Mouse (Mus musculus): ENCODE measurements around the gene Prss36. TPM values are rescaled to one million over a fixed set of nuclear protein-coding genes. Genes with fewer than 3 reads are reported as not detected.

Gene Prss36
- total RNA-seq, 4 experiments from 2014 or later, result 6.2 to 9.2 (median 8.0) TPM

DNA sequence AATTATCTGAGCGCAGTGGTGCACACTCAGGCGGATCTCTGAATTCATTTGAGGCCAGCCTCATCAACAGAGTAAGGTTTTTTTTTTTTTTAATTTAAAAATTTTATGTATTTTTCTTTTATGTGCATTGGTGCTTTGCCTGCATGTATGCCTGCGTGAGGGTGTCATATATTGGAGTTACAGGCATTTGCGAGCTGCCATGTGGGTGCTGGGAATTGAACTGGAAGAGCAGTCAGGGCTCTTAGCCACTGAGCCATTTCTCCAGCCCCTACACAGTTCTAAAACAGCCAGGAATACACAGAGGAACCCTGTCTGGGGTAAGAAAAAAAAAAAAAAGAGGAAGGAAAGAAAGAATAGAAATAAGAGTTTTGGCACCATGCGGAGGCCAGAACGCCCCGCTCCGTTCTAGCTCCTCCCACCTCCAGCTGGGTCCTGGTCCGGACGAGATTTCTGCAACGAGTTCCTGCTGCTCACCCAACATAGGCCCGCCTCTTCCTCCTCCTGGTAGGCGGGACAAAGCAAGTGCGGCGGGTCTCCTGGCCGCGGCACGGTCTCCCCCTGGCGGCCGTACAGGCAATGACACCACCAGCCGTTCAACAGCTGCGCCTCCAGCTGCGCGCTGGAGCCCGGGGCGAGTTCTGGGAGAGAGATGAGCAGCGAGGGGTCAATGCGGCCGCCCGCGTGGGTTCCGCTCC is 11.3 kb downstream of the Prss36 start:
- peak; percentile 94 for DNase-seq (ENCODE audit: low spot score in 2 of 2)

DNA sequence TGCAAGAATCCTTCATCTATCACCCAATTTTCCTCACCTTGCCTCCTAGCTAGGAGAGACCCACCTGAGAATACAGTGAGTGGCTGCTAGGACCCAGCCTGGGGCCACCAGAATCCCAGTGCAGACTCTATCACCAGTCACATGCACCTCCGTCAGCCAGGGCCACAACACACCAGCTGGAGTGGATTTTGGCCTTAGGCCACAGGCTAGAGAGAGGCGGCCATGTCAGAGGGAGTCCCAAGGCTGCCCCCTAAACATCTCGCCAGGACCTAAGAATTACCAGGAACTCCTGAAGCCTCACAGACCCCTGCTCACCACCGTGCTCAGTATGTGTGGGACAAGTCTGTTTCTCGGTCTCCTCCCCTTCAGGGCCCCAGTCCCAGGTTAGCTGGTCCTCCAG is 12.4 kb downstream of the Prss36 start:
- DNase-seq (ENCODE audit: low spot score in 2 of 2), result no peak

DNA sequence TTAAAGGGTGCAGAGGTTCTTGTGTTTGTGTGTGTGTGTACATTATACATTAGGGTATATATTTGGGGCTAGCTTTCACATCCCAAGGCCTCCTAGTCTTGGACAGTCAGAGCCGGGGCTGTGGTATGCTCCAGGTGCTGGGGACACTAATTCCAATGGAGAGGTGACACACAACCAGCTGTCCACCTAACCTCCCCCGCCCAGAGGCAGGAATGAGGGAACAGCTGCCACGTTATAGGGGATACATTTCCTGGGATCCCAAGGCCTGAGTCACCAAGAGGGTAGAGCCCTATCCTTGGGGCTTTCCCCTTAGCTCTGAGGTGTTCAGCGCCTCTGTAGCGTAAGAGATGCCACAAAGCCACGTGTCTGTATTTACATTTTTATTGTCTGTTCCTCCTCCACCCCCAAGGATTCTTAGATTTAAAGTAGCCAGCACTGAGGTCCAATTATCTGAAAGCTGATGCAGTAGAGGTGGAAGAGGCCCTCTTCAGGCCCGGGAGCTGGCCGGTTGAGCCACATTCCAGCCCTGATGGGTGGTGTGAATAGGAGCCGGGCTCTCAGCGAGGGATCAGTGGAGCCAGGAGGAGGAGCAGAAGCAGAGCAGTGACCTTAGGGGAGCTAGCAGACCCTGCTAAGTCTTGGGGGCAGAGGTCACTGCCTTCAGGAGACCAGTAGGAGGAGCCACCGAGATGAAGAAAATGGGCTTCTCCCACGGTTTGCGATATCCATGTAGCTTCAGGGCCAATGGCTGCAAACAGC is 14.1 kb downstream of the Prss36 start:
- DNase-seq (ENCODE audit: low spot score in 2 of 2), result no peak

DNA sequence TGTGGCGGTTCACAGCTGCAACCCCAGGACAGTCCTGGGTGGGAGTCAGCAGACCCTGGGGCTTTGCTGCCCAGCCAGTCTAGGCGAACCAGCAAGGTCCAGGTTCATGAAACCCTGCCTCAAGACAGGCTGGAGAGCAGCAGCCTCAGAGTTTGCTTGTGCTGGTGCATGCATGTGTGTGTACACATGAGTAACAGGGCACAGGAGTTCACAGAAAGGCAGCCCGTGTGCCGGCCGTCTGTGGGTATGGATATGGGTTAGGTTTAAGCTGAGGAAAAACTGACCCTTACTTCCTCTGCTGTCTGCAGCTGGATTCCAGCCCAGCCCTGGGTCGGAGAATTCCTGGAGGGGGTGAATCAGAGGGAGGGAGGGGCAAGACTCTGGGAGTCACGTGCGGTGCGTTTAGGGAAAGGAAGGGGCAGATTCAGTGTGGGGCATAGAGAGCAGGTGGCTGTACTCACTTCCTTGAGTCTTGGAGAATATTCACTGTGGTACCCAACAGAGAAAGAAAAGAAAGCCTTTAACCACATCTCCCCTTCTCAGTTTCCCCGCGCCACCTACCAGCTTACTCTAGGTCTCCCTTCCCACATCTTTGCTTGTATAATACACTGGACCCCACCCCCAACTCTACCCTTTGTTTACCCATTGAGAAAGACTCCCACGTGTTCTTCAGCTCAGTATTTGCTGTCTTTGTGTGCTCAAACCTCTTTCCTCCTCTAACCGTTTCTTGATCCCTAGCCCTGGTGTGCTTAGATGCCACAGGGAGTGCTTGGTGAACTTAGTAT is 15.0 kb downstream of the Prss36 start:
- DNase-seq (ENCODE audit: low spot score in 2 of 2), result no peak

DNA sequence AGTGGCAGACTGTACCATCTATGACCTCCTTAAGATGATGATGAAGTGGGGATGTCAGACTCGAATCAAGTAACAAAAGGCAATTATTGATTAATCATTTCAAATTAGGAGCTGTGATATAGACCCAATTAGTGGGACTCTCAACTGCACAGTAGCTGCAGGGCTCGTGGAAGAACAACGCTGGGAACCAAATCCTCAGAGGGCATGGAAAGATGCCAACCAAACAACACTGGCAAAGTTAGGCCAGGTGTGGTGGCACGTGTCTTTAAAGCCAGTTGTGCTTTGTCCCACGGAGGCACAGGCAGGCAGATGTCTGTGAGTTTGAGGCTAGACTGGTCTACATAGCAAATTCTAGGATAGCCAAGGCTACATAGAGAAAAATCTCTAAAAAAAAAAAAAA is 15.9 kb downstream of the Prss36 start:
- DNase-seq (ENCODE audit: low spot score in 2 of 2), result no peak

DNA sequence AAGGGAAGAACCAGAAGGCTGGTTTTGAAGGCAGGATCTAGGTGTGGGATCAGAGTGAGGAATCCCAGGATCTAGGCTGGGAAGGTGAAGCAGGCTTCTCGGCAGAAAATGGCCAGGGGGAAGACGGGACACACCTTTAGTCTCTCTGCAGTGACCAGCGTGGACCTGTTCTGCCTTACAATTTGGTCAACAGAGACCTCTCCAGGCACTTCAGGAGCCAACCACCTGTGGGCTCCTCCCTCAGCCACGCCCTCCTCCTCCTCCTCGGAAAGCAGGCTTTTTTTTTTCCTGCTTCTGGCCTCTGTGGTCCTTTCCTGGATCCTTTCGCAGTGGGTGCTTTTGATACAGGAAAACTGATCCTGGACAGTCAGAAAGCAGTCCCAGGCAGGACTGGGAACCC is 16.6 kb downstream of the Prss36 start, which contains the start of gene Prss8:
TSS of gene Prss8 (minus strand) at position 182 of the 400 bp plus-strand sequence.
- DNase-seq (ENCODE audit: low spot score in 2 of 2), result no peak

DNA sequence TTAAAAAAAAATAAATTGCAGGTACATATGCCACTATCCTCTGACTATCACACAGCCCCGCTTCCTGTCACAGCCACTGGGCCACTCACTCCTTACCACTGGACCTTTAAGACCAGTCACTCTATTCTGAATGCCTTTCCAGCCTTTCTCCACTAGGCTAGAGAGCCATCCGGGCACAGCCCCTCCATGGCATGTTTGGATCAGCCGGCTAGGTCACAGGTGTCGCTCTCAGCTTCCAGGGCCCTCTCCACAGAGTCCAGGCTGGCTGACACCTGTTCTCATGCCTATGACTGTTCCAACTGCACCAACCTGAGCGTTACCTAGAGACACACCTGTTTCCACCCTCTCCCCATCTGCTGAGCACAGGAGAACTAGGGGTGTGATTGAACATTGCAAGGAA is 17.9 kb downstream of the Prss36 start:
- DNase-seq (ENCODE audit: low spot score in 2 of 2), result no peak

DNA sequence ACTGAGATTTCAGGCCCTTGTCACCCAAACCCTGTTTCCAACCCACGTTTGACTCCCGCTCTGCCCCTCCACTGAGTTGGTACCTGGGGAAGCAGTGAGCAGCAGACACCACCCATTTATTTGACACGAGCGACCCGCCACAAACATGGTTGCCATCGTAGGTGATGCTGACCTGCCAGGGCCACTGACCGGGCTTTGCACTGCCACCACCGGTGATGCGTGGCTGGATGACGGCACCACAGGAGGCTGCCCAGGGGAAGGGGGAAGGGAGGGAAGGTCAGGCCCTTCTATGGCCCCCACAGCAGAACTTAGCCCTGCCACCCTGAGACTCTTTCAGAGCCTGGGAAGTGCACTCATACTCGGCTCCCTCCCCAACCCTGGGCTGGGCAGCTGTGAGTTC is 18.8 kb downstream of the Prss36 start:
- DNase-seq (ENCODE audit: low spot score in 2 of 2), result no peak

DNA sequence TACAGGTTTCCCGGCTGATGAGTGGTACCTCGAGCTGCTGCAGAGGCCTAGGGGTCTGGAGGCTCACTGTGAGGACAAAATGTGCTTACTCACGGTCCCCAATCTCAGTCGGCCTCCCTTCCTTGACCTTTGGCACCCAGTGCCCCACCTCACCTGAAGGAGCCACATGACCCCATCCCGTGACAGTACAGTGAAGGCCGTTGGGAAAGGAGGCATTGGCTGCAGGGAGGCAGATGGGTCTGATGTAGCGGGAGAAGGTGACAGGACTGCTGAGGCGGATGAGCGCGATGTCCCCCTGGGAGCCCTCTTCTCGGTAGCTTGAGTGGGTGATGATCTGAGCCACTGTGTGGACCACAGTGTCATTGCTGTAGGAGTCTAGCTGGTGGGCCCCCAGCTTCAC is 19.7 kb downstream of the Prss36 start:
- DNase-seq (ENCODE audit: low spot score in 2 of 2), result no peak

DNA sequence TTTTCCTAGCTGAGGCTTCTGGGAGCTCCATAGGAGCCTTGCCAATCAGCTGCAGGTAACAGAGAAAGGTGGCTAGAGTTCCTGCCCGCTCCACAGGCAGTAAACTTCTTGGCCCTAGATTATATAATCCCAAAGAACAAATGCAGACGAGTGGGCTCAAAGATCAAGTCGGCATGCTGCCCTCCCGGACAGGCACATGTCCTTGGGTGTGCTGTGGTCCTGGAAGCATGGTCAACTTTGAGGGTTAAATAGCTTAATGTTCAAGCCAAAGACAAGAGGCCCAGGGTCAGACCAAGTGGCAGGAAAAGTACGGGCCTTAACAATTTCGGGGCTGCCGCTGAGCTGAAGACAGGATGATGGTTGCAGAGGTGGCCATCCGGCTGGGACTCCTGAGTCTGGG is 20.5 kb downstream of the Prss36 start:
- no peak for DNase-seq (ENCODE audit: low spot score in 2 of 2)

DNA sequence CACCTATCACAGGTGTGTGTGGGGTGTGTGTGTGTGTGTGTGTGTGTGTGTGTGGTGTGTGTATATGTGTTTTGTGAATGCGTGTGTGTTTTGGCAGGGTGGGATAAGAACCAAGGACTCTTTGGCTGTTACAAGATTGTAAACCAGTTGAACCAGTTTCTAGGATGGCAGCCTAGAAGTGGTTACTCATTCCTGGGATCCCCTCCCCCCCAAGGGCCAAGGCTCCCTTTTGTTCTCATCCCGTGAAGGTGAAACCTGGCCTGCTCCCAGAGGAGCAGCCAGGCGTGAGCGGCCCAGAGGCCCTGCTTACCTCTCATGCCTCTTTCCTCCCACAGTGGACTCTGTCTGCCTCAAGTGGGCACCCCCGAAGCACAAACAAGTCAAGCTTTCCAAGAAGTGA is 21.3 kb downstream of the Prss36 start:
- no peak for DNase-seq (ENCODE audit: low spot score in 2 of 2)

DNA sequence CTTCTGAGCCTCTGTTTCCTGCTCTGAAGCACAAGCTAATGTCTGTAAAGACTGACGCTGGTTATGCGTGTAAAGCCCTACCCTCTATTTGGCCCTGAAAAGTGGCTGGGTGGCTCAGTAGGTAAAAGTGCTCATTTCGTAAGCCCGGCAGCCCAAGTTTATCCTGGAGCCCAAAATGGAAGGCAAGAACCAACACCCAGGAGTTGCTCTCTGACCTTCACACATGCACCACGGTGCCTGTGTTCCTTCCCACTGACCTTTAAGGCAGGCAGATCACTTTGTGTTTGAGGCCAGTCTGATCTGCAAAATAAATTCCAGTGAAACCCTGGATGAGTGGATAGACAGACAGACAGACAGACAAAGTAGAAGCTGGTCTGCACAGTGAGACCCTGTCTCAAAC is 22.8 kb downstream of the Prss36 start:
- no peak for DNase-seq (ENCODE audit: low spot score in 2 of 2)

DNA sequence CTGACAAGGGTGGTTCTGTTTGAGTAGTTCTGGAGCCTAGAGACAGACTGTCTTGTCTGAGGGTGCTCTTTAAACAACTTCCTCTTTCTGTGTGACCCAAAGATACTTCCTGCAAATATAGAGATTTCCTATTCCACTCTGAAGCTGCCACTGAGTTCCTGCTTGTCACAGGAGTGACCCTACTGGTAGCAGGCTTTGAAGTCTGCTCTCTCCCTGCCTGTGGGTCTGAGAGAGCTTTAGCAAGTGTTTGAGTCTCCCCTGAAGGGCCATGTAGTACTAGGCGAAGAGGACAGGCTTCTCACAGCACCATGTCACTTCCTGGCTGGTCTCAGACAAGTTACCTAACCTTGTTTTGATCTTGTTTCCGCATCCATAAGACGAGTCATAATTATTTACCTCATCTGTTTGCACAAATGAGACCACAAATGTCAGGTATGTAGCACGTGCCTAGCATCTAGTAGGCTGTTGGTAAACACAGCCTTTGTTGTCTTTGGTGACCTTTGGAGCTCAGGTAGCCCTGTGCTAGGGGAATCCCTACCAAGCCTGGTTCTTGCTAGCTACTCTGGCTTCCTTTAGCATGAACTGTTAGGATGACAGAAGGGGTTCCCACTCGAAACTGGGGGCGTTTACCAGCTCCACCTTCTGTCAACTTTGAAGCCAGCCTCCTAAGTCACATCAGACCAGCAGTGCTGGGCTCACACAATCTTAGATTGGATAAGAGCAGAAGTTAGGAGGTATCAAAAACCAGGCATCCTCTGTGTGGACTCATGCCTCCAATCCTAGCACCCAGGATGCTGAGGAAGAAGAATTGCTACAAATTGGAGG is 23.9 kb downstream of the Prss36 start:
- no peak for DNase-seq (ENCODE audit: low spot score in 2 of 2)

DNA sequence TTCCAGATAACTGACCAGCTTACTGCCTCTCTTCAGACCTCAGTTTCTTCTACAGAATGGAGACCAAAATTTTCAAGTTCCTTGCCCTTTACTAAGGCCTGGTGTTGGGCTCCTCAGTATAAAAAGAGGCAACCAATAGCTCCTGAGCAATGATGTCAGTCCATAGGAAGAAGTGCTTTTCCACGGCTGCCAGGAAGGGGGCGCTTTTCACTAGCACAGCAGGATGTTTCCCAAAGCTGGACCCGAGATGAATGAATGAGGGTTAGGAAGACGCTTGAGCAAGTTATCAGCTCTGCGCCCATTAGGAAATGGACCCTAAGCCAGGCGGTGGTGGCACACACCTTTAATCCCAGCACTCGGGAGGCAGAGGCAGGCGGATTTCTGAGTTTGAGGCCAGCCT is 25.0 kb downstream of the Prss36 start:
- DNase-seq (ENCODE audit: low spot score in 2 of 2), result no peak

DNA sequence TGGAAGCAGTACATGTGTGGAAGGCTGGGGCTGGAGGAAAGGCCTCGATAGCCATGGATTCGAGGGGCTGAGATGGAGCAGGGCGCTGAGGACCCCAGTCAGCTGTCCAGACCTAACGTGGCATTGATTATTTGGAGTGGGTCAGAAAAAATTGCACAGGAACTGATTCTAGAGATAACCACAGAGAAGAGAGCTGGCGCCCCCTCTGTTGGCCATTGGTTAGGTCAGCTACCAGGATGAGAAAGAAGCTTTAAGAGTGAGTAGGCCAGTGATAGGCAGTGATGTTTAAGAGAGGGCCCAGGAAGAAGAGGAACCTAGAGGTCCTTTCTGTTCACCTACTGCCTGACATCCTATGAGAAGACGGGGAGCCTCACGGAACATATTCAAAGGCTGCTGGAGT is 27.2 kb downstream of the Prss36 start:
- no peak for DNase-seq (ENCODE audit: low spot score in 2 of 2)

DNA sequence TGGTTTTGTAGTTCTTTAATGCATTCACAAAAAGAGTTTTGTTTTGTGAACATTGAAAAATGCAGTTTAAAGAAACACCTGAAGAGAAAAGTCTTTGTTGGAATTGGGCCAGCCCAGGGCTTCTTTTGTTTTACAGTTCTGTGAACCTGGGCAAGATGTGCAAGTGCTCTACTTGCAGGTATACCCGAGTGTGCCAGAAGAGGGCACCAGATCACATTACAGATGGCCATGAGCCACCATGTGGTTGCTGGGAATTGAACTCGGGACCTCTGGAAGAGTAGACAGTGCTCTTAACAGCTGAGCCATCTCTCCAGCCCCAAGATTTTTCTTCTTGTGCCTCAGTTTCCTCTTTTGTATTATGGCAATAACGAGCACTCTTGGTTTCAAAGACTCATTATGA is 28.3 kb downstream of the Prss36 start:
- no peak for DNase-seq (ENCODE audit: low spot score in 2 of 2)

DNA sequence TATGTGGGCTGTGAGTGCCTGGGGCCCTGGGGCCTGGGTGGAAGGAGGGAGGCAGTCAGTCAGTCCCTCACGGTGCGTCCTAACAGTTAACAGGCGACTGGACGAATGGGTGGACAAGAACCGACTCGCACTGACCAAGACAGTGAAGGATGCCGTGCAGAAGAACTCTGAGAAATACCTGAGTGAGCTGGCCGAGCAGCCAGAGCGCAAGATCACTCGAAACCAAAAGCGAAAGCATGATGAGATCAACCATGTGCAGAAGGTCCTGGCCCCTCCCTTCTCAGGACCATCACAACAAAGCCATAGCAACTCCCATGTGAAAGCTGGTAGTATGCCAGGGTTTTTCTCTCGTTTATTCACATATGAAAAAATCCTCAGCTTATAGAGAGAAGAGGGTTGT is 31.2 kb downstream of the Prss36 start:
- no peak for DNase-seq (ENCODE audit: low spot score in 2 of 2)

DNA sequence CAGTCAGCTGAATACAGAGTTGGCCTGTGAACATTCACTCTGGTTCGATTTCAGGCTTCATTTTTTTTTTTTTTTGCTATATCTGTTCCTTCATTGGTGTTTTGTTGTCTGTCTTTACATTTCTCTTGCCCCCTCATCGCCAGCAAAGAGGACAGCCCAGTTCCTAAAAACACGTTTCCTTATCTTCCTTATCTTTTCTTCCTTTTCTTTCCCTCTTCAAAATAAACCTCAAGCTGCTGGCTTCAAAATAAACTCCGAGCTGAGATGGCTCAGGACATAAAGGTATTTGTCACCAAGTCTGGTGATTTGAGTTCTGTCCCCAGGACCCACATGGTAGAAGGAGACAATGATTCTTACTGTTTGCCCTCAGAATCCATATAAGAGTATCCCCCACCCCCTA is 33.6 kb downstream of the Prss36 start:
- no peak for DNase-seq (ENCODE audit: low spot score in 2 of 2)

DNA sequence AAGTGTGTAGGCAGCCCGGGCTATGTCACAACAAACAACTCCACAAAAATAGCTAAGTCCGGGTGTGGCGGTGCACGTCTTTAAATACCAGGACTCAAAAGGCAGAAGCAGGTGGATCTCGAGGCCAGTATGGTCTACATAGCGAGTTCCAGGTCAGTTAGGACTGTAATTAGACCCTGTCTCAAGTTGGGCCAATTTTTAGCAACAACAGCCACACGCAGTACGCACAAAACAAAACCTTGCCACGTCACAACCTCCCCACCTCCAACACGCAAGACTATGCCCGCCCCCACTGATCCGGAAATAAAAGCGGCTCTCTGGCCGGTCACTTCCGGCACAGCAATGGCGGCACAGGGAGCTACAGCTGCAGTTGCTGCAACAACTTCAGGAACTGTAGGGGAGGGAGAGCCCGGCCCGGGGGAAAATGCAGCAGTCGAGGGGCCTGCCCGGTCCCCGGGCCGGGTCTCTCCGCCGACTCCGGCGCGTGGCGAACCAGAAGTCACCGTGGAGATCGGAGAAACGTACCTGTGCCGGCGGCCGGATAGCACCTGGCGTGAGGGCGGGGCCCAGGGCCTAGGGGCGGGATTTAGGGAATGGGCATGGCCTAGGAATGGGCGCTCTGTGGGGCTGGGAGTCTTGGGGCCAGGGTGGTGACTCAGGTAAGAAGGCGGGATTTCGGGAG is 34.2 kb downstream of the Prss36 start, which contains the start of gene Kat8:
TSS of gene Kat8 (plus strand) at position 327 of the 682 bp plus-strand sequence.
- peak; percentile 76 to 86 for DNase-seq (ENCODE audit: low spot score in 2 of 2)

DNA sequence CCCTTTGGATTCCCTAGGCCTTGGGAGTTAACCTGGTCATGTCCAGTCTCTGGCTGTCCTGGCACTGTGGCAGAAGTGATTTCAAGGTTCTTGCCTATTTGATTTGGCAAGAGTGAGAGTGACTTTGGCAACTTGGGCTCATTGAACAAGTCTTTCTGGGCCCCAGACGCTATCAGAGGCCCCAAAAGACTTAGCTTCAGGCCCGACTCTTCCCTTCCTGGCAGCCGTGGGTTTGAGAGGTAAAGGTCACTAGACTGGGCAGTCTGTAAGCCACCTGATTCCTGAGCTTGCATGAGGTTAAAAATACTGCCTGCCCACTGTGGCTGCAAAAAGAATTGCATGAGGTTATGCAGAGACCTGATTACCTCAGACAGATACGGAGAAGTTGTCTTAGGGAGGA is 37.9 kb downstream of the Prss36 start:
- no peak for DNase-seq (ENCODE audit: low spot score in 2 of 2)

DNA sequence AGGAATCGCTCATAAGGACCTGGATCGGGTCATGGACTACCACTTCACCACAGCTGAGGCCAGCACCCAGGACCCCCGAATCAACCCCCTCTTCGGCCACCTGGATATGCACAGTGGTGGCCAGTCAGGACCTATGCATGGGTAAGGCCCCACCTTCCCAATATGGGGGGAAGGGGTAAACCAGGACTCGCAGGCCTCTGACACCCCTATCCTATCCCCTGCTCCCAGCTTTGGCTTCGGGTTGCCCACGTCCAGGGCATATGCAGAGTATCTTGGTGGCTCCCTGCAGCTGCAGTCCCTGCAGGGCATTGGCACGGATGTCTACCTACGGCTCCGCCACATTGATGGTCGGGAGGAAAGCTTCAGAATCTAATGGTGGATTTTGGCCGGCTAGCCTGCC is 38.6 kb downstream of the Prss36 start:
- DNase-seq (ENCODE audit: low spot score in 2 of 2), result no peak

Data from left cerebral cortex, adult 8-10 months (tissue).